Mouse (Mus musculus) cerebellum, adult 9-10 months (tissue): Measurements from ENCODE around the gene Nr1d1.

ENCODE experiments used
- DNase-seq: peaks from one replicate; pipeline ENCODE4 v3.0.0; 2022

The Nr1d1 gene

GRCm38 (mm10) chr11:98787691-98788090, 12.6 kb upstream of the Nr1d1 start:
- peak; percentile 56 for DNase-seq

DNA sequence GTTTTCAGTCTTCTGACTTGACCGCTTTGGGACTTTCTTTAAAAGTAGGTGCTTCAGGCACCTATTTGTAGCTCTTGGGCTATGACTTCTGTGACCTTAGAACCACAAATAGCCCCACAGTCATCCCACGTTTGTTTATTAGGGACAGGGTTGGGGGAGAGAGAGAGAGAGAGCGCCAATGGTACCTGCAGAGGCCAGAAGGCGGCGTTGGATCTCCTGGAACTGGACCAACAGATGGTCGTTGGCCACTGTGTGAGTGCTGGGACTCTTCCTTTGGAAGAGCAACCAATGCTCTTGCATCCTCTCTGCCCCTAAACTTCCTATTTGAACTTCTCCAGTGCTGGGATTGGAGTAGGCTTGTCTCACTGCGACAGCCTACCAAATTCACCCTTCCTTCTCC, 12.1 kb upstream of the Nr1d1 start:
- DNase-seq: no peak

- peak; percentile 99 for DNase-seq
Measured at GRCm38 (mm10) chr11:98786359-98787214, 11.5 kb upstream of the Nr1d1 start.

GRCm38 (mm10) chr11:98785772-98786281, 10.7 kb upstream of the Nr1d1 start:
- DNase-seq: peak; percentile 93

DNA sequence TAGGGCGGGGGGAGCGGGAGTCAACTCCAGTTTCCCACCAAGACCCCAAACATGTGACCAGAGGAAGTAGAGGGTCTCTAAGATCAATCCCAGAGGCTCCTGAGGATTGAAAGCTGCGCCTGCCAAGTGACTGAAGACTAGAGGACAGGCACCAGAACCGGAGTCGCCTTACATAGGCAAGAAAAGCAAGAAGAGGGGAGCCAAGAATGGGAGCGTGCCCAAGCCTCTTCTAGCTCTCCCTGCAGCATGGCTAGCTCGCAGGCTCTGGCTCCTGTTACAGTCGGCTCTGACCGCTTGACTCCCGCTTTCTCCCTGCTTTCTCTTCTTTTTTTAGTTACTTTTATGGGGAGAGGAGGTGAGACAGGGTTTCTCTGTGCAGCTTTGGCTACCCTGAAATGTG, 10.1 kb upstream of the Nr1d1 start:
- no peak for DNase-seq

GRCm38 (mm10) chr11:98784139-98784538, 9.0 kb upstream of the Nr1d1 start:
- DNase-seq: peak; percentile 63

DNA sequence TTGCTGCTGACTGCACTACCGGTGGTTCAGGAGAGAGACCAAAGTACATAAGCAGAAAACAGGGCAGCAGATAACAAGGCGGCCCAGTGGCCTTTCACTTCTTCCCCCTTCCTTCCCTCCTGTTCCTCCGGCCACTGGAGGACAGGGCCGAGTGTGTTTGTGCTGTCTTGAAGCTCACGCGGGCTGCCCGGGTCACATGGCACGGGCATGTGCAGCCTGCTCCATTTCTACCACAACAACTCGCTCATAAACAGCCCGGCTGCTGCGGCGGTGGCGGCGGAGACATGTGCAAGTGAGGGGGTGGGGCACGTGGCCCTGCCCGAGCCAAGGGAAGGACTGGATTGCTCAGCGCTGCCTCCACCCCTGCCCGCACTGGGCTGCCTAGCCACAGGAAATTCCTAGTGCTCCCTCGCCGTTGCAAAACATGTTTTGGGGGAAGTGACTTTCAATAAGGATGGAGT, 8.1 kb upstream of the Nr1d1 start:
- DNase-seq: peak; percentile 98

GRCm38 (mm10) chr11:98782651-98783235, 7.6 kb upstream of the Nr1d1 start:
- DNase-seq: no peak

DNA sequence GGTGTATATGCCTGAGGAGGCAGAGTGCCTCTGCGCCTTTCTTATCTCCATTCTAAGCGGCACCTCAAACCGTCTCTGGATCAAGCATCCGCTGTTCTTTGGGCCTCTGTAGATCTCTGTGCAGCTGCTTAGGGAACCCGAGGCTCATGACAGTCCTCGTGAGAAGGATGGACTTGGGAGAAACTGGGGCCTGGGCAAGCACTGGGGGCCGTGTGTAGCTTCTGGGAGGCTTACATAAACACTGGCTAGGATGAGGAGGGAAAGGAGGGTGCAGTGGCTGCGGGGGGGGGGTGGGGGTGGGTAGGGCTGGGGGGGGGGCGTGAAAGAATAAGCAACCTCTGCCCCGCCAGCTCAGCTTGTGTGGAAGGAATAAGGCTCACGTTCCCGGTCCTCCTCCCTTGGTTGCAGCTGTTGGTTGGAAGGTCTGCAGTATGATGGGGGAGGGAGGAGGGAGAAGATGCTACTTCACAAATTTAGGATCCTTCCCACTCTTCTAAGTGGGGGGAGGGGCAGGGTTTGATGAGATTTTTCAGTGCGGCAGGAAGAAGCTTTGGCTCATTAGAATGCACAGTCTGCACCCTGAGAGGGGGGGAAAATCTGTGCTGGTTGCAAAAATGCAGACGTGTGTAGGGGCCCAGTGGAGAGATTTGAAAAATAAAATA, 6.8 kb upstream of the Nr1d1 start:
- peak; percentile 78 for DNase-seq

- no peak for DNase-seq
Measured at GRCm38 (mm10) chr11:98777888-98778287, 2.8 kb upstream of the Nr1d1 start.

GRCm38 (mm10) chr11:98776843-98777590, 1.9 kb upstream of the Nr1d1 start:
- no peak for DNase-seq

DNA sequence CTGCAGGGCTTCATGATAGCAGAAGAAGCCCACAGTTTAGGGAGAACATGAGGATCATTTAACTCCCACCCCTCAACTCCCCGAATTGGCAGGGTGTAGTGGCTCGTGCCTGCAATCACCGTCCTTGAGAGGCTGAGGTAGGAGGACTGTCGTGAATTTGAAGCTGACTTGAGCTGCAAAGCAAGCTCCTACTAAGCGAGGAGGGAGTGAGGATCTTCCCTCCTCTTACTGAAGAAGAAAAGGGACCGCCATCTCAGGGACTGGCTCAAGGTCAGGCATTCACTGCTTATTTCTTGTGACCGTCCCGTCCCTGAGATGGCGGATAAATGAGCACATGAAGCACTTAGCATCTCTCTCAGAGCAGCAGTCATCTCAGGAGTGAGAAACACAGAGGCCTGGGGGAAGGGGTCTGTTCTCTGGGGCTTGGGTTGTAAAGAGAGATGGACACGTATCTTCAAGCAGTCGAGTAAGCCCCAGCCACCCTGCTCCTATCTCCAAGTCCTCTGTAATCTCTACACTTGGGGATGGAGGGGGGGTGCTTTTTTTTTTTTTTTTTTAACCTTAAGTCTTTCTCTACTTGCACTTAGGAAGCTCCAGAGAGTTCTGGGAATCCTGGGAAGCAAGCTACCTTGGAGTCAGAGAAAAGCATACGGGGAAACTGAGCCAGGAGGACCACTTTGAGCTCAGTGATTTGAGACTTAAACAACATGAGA, 1.1 kb upstream of the Nr1d1 start:
- DNase-seq: no peak

DNA sequence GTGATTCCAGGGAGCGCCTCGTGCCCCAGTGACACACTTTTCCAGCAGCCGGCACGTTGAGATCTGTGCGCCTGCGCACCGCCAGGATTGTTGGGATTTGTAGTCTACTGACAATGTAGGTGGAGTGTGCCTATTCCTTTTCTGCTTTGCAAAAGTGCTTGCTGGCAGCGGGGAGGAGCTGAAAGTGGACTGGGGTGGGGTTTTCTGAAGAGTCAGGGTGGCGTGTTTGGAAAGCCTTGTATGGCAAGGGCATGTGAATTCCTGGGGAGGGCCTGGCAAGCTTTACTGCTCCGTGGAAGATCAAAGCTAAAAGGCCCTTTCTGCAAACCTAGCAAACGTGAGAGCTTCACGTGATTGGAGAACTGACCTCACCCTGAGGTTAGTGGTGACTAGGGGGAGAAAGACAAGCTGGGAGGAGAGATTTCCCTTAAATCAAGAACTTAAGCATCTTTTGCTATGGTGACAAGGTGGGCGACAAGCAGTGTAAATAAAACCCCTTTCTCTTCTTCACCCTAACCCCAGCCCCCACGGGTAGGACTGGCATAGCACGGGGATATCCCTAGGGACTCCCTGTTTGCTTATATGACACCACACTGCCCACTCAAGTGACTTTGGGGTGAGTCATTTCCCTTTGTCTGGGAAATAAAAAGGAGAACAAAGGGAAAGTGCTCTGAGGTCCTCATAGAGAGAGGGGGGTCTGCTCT, 367 bp upstream of the Nr1d1 start:
- DNase-seq: peak; percentile 100

DNA sequence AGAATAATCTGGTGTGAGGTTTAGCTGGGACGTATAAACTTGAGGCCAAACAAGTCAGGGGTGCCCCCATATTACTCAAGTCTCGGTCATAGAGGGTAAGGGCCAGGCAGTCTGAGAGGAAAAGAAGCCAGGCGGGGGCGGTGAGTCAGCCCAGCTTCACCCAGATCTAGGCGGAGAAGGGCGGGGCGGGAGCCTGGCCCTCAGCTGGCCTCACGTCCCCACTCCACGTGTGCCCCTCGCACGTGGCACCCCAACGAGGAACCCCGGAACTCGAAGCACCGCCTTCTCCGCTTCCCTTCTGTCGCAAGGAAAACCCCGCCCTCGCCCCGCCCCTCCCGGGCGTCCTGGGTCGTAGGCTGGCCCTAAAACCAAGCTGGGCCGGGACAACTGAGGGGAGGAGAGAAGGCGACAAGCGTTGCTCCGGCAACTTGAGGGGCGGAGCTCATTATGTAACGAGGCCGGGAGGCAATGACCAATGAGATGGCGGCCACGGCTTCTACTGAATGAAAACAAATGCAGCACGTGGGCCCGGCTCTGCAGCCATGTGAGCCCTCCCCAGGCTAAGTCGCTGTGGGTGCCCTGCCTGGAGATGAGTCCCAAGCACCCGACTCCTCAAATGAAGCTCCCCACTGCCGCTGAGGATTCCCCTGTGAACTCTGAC, 1.4 kb downstream of the Nr1d1 start:
- peak; percentile 100 for DNase-seq

- peak; percentile 80 for DNase-seq
Measured at GRCm38 (mm10) chr11:98772667-98773171, 2.4 kb downstream of the Nr1d1 start.

- peak; percentile 76 for DNase-seq
Measured at GRCm38 (mm10) chr11:98771844-98772525, 3.1 kb downstream of the Nr1d1 start.

DNA sequence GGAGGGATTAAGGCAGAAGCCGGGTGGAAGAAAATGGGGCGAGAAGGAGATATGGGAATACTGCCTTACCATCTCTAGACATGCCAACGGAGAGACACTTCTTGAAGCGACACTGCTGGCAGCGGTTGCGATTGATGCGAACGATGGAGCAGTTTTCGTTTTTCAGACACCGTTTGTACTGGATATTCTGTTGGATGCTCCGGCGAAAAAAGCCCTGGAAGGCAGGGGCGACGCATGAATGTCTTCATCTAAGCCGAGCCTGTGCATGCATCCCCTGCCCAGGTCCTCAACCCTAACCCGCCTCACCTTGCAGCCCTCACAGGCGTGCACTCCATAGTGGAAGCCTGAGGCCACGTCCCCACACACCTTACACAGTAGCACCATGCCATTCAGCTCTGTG, 4.0 kb downstream of the Nr1d1 start:
- DNase-seq: no peak

GRCm38 (mm10) chr11:98770096-98770975, 4.8 kb downstream of the Nr1d1 start:
- DNase-seq: peak; percentile 66
